Mouse (Mus musculus): ENCODE measurements around the gene Gm2696.
"Not testable (repeated sequence)": the region's sequence is repeated elsewhere in the genome, so short reads cannot be mapped to it uniquely, and the experiment has no call there.

Gene Gm2696

DNA sequence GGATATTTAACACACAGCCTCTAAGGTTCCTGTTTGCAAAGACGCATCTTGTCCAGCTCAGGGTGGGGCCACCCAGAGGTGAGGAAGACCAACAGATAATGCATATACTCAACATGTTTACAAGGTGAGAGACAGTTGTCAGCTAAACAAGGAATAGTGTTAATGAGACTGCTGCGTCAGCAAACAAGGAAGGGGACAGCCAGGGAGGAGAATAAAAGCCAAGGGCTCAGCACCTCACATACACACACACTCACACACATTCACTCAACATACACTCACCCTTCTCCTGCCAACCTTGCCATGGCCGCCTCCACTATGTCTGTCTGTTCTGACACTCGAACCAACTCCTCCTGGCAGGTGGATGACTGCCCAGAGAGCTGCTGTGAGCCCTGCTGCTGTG is at the start of gene Gm2696:
Gene Gm2696 (plus strand): TSS at position 301 of the 400 bp plus-strand sequence.
- DNase-seq (ENCODE audit: low spot score in 2 of 2): no peak

DNA sequence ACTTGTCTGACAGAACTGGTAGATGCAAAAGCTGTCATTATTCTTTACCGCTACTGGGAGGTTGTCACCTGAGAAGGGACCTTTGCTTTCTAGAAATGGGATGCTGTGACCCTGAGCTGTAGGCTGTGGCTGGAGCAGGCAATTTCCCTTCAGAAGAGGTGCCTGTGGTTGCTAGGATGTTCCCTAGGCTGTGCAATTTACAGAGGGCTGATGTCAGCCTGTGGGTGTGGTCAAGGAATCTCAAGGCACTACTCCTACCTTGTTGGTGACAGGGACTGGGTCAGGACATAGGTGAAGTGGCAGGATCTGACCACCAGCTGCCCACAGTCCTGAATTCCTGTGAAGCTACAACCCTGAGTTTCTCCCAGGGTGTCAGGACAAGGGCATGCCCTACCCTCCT is 44.8 kb upstream of the Gm2696 start:
- DNase-seq (ENCODE audit: low spot score in 2 of 2): no peak

DNA sequence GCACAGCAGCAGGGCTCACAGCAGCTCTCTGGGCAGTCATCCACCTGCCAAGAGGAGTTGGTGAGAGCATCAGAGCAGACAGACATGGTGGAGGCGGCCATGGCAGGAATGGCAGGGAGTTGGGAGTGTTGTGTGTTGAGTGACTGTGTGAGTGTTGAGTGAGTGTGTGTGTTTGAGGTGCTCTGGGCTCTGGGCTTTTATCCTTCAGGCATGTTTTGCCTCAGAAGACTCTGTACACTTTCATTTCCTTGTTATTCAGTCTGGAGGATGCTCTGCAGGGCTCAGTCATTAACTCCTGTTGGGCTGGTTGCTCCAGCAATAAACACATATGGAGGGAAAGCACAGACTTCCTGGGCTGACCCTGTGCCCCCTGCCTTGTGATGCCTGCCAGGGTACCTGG is 43.3 kb upstream of the Gm2696 start, which contains the start of gene Gm3238:
Gene Gm3238 (minus strand): TSS at position 101 of the 400 bp plus-strand sequence.
- DNase-seq (ENCODE audit: low spot score in 2 of 2): not testable (repeated sequence)

DNA sequence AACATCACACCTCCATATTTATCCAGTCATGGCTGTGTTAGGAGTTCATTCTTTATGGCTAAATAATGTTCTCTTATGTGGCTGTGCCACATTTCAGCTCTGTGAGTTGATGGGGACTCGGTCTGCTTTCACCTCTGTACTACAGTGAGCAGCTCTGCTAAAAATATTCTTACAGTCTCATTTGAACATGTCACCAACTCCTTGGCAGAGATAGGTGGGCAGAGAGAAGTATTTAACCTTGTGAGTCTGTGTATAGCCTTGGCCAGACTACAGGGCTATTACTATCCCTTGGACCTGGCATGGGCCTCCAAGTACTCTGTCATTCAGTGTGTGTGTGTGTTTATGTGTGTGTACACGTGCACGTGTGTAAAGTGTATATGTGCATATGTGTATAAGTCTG is 42.3 kb upstream of the Gm2696 start:
- not testable (repeated sequence) for DNase-seq (ENCODE audit: low spot score in 2 of 2)

DNA sequence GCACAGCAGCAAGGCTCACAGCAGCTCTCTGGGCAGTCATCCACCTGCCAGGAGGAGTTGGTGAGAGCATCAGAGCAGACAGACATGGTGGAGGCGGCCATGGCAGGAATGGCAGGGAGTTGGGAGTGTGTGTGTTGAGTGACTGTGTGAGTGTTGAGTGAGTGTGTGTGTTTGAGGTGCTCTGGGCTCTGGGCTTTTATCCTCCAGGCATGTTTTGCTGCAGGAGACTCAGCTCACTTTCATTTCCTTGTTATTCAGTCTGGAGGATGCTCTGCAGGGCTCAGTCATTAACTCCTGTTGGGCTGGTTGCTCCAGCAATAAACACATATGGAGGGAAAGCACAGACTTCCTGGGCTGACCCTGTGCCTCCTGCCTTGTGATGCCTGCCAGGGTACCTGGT is 37.6 kb upstream of the Gm2696 start, which contains the start of gene Gm7138:
Gene Gm7138 (minus strand): TSS at position 101 of the 400 bp plus-strand sequence.
- DNase-seq (ENCODE audit: low spot score in 2 of 2): not testable (repeated sequence)

DNA sequence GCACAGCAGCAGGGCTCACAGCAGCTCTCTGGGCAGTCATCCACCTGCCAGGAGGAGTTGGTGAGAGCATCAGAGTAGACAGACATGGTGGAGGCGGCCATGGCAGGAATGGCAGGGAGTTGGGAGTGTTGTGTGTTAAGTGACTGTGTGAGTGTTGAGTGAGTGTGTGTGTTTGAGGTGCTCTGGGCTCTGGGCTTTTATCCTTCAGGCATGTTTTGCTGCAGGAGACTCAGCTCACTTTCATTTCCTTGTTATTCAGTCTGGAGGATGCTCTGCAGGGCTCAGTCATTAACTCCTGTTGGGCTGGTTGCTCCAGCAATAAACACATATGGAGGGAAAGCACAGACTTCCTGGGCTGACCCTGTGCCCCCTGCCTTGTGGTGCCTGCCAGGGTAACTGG is 32.0 kb upstream of the Gm2696 start, which contains the start of gene Gm3250:
Gene Gm3250 (minus strand): TSS at position 101 of the 400 bp plus-strand sequence.
- DNase-seq (ENCODE audit: low spot score in 2 of 2): not testable (repeated sequence)

DNA sequence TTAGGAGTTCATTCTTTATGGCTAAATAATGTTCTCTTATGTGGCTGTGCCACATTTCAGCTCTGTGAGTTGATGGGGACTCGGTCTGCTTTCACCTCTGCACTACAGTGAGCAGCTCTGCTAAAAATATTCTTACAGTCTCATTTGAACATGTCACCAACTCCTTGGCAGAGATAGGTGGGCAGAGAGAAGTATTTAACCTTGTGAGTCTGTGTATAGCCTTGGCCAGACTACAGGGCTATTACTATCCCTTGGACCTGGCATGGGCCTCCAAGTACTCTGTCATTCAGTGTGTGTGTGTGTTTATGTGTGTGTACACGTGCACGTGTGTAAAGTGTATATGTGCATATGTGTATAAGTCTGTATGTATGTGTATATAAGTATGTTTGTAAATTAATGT is 31.1 kb upstream of the Gm2696 start:
- DNase-seq (ENCODE audit: low spot score in 2 of 2): not testable (repeated sequence)

DNA sequence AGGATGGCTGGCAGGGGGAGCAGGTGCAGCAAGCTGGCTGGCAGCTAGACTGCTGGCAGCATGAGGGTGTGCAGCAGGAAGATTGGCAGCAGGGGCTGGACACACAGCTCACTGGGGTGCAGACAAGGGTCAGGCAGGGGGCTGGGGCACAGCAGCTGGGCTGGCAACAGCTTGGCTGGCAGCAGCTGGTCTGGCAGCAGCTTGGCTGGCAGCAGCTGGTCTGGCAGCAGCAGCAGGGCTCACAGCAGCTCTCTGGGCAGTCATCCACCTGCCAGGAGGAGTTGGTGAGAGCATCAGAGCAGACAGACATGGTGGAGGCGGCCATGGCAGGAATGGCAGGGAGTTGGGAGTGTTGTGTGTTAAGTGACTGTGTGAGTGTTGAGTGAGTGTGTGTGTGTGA is 26.6 kb upstream of the Gm2696 start, which contains the start of gene Gm7137:
Gene Gm7137 (minus strand): TSS at position 325 of the 400 bp plus-strand sequence.
- DNase-seq (ENCODE audit: low spot score in 2 of 2): not testable (repeated sequence)

DNA sequence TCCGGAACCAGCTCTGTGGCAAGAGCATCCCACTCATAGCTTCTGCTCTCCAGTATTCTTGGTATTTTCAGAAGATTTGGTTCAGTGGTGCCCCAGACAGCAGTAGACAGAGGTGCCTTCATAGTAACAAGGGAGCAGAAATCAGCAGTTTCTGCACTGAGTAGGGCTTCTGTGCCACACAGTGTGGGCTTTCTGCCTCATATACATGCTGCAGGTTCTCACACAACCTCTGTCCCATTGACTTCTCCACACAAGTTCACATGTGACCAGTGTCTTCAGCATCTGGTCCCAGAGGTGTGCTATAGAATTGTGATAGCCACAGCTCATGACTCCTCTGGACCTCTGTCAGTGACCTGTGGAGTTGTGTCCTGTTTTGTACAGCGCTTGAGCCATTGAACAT is 25.9 kb upstream of the Gm2696 start:
- DNase-seq (ENCODE audit: low spot score in 2 of 2): no peak

DNA sequence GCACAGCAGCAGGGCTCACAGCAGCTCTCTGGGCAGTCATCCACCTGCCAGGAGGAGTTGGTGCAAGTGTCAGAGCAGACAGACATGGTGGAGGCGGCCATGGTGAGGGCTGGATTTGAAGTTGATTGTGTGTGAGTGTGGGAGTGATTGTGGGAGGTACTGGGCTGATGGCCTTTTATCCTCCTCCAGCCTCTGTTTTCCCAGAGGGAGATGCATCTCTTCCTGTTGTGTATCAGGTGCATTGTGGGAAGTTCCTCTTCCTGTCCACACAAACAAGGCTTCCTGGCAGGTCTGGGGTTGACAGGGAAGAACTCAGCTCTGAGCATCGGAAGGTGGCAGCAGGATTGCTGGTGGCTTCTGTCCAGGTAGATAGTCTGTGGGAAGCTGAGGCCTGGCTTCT is 19.5 kb upstream of the Gm2696 start, which contains the start of gene Gm9639:
Gene Gm9639 (minus strand): TSS at position 101 of the 400 bp plus-strand sequence.
- DNase-seq (ENCODE audit: low spot score in 2 of 2): no peak

DNA sequence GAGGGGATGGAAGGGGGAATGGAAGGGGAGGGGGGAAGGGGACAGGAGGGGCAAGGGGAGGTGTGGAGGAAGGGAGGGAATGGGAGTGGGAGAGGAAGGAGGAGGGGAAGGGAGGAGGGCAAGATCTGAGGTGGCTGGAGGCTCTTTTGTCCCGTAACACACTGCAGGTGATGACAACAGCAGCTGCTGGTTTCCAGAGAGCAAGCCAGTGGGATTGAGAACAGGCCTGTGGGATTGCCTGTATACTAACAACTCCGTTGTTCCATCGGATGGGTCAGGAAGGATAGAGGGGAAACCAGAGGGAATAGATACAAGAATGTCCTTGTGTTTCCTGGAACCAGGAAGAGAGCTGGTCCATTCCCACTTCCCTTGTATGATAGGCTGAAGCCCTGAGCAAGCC is 16.8 kb upstream of the Gm2696 start:
- no peak for DNase-seq (ENCODE audit: low spot score in 2 of 2)

DNA sequence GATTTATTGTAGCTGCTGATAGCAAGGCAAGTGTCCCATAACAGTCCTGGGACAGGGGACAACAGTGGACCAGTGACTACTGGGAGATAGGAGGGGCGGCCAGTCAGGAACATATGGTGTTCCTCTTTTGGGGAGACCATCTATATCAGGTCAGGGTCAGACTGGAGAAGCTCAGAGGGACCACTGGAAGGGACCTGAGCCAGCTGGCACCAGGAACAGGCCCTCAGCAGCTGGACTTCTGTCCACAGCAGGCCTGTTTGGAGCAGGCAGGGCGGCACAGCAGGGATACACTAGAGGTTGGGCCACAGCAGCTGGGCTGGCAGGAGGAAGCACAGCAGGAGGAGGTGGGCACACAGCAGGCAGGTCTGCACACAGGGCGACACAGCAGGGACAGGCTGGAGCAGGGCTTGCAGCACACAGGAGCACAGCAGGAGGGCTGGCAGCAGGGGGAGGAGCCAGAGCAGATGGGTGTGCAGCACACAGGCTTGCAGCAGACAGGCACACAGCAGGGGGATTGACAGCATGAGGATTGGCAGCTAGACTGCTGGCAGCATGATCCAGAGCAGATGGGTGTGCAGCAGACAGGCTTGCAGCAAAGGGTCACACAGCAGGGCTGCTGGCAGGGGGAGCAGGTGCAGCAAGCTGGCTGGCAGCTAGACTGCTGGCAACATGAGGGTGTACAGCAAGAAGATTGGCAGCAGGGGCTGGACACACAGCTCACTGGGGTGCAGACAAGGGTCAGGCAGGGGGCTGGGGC is 16.1 kb upstream of the Gm2696 start:
- not testable (repeated sequence) for DNase-seq (ENCODE audit: low spot score in 2 of 2)

DNA sequence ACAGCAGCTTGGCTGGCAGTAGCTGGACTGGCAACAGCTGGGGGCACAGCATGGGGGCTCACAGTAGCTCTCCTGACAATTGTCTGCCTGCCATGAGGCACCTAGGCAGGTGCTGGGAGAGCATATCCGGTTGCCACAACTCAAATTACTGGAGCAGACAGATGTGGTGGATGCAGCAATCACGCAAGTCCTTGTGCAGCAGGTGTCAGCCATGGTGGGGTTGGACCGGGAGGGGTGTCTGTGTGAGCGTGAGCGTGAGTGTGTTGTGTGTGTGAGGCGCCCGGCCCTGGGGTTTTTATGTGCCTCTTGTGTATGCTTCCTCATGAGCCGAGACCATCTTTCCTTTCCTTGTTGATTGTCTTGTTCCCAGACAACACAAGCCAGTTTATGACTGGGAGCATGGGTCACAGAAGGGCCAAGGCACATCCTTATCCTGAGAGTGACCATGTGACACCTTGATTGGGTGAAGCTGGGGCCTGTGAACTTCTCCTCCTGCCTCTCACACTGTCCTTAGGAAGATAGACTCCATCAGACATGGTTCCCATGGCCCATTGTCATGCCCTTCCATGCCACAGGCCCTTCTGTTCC is 15.5 kb upstream of the Gm2696 start, which contains the start of gene Gm19668:
Gene Gm19668 (minus strand): TSS at position 213 of the 588 bp plus-strand sequence.
- no peak for DNase-seq (ENCODE audit: low spot score in 2 of 2)

DNA sequence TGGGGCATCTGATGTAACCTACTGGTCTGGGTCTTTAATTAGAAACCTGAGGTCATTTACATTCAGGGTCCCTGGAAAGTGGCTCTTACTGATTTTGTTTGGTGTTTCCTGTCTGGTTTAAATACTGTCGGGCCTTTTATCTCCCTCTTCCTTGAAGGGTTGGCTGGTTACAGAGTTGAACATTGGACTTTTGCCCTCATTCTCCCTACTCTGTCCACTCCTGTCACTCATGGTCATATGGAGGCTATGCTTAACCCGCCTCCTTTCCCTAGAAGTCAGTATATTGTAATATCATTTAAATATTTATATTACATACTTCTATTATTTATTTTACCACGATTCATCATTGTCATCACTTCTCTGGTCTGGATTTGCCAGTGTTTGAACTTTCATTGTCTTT is 10.4 kb upstream of the Gm2696 start:
- DNase-seq (ENCODE audit: low spot score in 2 of 2): no peak

DNA sequence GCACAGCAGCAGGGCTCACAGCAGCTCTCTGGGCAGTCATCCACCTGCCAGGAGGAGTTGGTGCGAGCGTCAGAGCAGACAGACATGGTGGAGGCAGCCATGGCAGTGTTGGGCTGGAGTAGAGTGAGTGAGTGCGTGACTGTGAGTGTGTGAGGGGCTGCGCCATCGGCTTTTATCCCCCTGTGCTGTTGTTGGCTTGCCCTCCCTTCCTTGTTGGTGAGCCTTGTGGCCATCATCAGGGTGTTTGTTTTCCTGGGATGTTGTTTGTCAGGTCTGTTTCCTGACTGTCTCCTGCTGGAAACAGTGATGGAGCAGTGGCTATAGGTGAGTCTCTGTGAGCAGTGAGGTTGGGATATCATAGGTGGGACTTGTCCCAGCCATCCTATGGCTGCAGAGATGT is 2.7 kb upstream of the Gm2696 start, which contains the start of gene Gm9507:
Gene Gm9507 (minus strand): TSS at position 101 of the 400 bp plus-strand sequence.
- DNase-seq (ENCODE audit: low spot score in 2 of 2): no peak

DNA sequence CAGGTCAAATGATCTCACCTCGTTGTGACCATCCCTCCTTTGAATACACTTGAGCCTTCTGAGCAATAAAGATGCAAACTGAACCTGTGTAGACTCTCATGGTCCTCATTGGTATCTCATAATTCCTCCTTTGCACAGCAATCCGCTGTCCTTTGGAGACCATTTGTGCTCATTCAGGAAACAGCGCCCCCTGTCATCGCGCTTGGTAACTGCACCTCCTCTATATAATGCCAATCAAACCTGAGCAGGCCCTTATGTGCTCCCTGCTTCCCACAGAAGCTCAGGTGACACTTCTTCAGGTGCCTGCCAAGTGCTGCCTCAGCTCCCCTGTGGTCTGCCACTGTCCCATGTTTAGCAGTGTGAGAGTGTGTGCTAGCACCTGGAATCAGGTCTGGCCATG is 1.0 kb downstream of the Gm2696 start:
- peak; percentile 28 to 38 for DNase-seq (ENCODE audit: low spot score in 2 of 2)

DNA sequence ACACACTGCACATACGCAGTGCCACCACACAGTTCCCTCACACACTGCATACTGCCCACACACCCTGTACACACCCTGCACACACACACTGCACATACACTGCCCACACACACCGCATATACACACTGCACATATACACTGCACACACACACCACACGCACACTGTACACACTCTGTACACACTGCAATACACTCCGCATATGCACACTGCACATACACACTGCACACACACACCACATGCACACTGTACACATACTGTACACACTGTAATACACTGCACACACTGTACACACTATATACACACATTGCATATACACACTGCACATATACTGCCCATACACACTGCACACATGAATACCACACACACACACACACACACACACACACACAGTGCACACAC is 4.0 kb downstream of the Gm2696 start:
- no peak for DNase-seq (ENCODE audit: low spot score in 2 of 2)

DNA sequence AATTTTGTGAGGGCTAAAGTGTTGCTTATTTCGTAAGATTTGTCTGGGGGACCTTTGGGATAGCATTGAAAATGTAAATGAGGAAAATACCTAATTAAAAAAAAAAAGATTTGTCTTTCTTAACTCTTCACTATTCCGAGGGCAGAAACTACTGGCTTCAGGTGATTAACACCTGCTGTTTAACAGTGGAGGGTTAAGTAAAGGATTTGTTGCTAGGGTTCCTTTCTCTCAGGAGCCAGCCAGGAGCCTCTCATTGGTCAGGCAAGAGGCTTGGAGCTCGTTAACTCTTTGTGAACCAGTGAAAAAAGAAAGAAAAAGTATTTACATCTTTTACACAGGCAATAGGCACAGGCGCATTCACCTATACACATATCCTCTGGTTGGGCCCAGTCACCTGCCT is 4.7 kb downstream of the Gm2696 start:
- no peak for DNase-seq (ENCODE audit: low spot score in 2 of 2)

DNA sequence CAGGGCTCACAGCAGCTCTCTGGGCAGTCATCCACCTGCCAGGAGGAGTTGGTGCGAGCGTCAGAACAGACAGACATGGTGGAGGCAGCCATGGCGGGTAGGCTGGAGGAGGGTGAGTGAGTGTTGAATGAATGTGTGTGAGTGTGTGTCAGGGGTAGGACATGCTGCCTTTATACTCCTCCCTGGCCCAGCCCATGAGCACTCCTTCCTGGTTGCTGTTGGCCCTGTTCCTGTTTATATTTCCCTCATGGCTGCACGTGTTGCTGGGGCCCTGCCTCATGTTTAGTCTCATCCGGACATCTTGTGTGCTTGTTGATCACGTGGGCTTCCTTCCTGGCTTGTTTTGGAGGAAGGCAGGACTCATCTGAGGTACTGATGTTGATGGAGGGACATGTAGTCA is 12.5 kb downstream of the Gm2696 start, which contains the start of gene Krtap10-4:
Gene Krtap10-4 (minus strand): TSS at position 145 of the 400 bp plus-strand sequence.
- DNase-seq (ENCODE audit: low spot score in 2 of 2): no peak

DNA sequence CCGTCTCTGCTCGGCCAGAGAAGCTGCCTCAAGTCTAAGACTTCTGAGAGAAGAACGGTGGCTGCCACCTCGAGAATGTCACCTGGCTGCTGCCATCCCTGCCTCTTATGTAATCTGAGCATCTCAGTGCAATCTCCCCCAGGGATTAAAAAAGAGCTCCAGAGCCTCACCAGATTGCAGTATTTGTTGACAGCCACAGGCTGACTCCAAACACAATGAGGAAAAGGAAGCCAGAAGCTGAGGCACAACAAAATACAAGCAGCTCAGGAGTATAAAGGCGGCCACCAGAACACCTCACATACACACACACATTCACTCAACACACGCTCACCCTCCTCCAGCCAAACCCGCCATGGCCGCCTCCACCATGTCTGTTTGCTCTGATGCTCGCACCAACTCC is 21.2 kb downstream of the Gm2696 start, which contains the start of gene Krtap10-10:
Gene Krtap10-10 (plus strand): TSS at position 301 of the 400 bp plus-strand sequence.
- no peak for DNase-seq (ENCODE audit: low spot score in 2 of 2)

DNA sequence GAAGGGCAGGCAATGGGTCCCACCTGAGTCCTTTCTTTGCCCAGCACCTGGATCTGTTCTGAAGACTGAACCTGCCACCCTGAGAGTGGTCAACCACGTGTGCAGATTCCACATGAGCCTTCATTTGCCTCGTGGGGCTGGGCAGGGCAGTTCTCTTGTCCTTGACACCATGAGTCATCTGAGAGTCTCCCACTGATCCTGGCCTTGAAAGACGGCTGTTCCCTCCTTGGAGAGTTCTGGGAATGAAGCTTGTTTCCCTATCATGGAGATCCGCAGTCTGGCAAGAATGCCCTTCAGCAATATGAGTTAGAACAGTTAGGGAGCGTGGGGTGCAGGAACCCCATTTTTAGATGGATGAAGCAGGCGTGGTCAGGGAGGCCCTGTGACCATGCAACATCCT is 24.5 kb downstream of the Gm2696 start:
- no peak for DNase-seq (ENCODE audit: low spot score in 2 of 2)

DNA sequence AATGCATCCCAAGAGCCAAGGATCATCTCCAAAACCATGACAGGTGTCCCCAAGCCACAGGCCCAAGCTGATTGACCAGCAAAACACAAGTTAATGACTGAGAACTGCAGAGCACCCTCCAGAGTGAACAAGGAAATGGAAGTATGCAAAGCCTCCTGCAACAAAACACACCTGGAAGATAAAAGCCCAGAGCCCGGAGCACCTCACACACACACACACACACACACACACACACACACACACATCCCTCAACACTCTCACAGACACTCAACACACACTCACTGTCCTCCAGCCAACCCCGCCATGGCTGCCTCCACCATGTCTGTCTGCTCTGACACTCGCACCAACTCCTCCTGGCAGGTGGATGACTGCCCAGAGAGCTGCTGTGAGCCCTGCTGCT is 32.0 kb downstream of the Gm2696 start, which contains the start of gene Gm36176:
Gene Gm36176 (plus strand): TSS at position 301 of the 400 bp plus-strand sequence.
- DNase-seq (ENCODE audit: low spot score in 2 of 2): no peak

Measured in natural killer cell, adult 2 months (primary cell).